ENCODE assay signal across 30 mouse cellular contexts in the genomic region with DNA sequence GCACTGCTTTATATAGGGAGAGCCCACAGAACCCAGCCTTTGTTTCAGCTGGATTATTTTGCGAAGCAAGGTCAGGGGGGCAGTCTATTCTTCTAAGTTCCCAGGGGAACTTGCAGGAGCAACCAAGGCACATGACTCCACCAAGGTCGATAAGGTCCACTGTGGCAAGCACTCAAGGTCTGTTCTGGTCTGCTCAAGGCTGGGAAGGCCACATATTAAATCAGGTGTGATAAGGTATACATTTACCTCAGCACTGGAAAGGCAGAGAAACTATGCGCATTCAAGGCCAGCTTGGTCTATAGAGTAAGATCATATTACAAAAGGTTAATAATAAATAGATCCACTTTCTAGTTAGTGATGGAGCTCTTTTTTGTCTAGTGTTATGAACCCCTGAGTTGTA. TPM values are rescaled to one million over a fixed set of nuclear protein-coding genes. Genes with fewer than 3 reads are reported as not detected.
A peak's percentile ranks its signal among the peaks of the same experiment; 100 is the strongest.
DNase-seq lines count a peak whose midpoint lies in the region; ATAC-seq and TF ChIP-seq lines count a peak whose summit lies in the region.
"Had no signal": no experiment of that assay in that cellular context is flagged by ENCODE, and none has a peak within 500 bp of the region (broad histone marks: within the 10 kb centered on the region; RNA-seq: fewer than 3 reads in every experiment).

No protein-coding gene starts in this region.

- no peaks in the 10 kb centered on the region for H3K4me1 ChIP-seq in kidney, embryonic 14.5 days (ENCODE audit: control insufficient read depth, insufficient read depth, low read length)
- H3K4me1 ChIP-seq in kidney, postnatal 0 days (replicated peaks; ENCODE audit: insufficient read depth, low read length) = no peaks in the 10 kb centered on the region
- peaks cover 8% of the 10 kb centered on the region for H3K4me1 ChIP-seq in ES-Bruce4 (ENCODE audit: control insufficient read depth, insufficient read depth, low read length)
- H3K4me1 ChIP-seq in stomach, embryonic 16.5 days (ENCODE audit: control insufficient read depth, insufficient read depth, low read length) = no peaks in the 10 kb centered on the region
- H3K4me1 ChIP-seq: embryonic facial prominence, embryonic 13.5 days; forebrain, embryonic 12.5 days; forebrain, embryonic 15.5 days; heart, embryonic 15.5 days; hindbrain, embryonic 10.5 days; hindbrain, embryonic 13.5 days had no signal

- 0 out of 2 replicates have a peak overlapping the region, but pooled peaks have one; percentile 24 for H3K27ac ChIP-seq in kidney, embryonic 14.5 days (ENCODE audit: low read depth, low read length)
- no peak overlapping the region for H3K27ac ChIP-seq in kidney, postnatal 0 days
- peak overlapping the region; percentile 59 for H3K27ac ChIP-seq in ES-Bruce4 (ENCODE audit: insufficient read depth, low read length)
- H3K27ac ChIP-seq in stomach, embryonic 16.5 days (ENCODE audit: low read length) = no peak overlapping the region
- no peak overlapping the region for H3K27ac ChIP-seq in layer of hippocampus, adult 2 months
- H3K27ac ChIP-seq: embryonic facial prominence, embryonic 10.5 days; embryonic facial prominence, embryonic 13.5 days; forebrain, embryonic 12.5 days; forebrain, embryonic 15.5 days; heart, embryonic 15.5 days; hindbrain, embryonic 10.5 days; hindbrain, embryonic 13.5 days had no signal

- no peak overlapping the region for H3K4me3 ChIP-seq in kidney, embryonic 14.5 days (ENCODE audit: low read length)
- H3K4me3 ChIP-seq in kidney, postnatal 0 days (replicated peaks; ENCODE audit: low read depth, low read length) = no peak overlapping the region
- no peak overlapping the region for H3K4me3 ChIP-seq in ES-Bruce4 (ENCODE audit: low read depth, low read length)
- no peak overlapping the region for H3K4me3 ChIP-seq in stomach, embryonic 16.5 days (replicated peaks; ENCODE audit: low read length)
- no peak overlapping the region for H3K4me3 ChIP-seq in layer of hippocampus, adult 2 months
- H3K4me3 ChIP-seq: embryonic facial prominence, embryonic 10.5 days; embryonic facial prominence, embryonic 13.5 days; erythroblast, embryonic 14.5 days; forebrain, embryonic 12.5 days; forebrain, embryonic 15.5 days; heart, embryonic 12.5 days; heart, embryonic 15.5 days; hindbrain, embryonic 10.5 days; hindbrain, embryonic 13.5 days had no signal

- no peak for TF ChIP-seq CTCF in kidney, postnatal 0 days (IDR thresholded peaks at IDR 0.05; ENCODE audit: low read depth)
- TF ChIP-seq CTCF in ES-Bruce4 (IDR thresholded peaks at IDR 0.05; ENCODE audit: low read depth, low read length) = no peak
- TF ChIP-seq CTCF in layer of hippocampus, adult 2 months (conservative IDR thresholded peaks at IDR 0.05) = no peak

- no peaks in the 10 kb centered on the region for H3K27me3 ChIP-seq in kidney, embryonic 14.5 days (ENCODE audit: control insufficient read depth, insufficient read depth, low read length)
- no peaks in the 10 kb centered on the region for H3K27me3 ChIP-seq in kidney, postnatal 0 days (ENCODE audit: insufficient read depth, low read length)
- no peaks in the 10 kb centered on the region for H3K27me3 ChIP-seq in ES-Bruce4 (ENCODE audit: control insufficient read depth, insufficient read depth, low read length, poor library complexity, severe bottlenecking)
- no peaks in the 10 kb centered on the region for H3K27me3 ChIP-seq in stomach, embryonic 16.5 days (ENCODE audit: control insufficient read depth, insufficient read depth, low read length)
- H3K27me3 ChIP-seq: CH12.LX; embryonic facial prominence, embryonic 13.5 days; forebrain, embryonic 12.5 days; forebrain, embryonic 15.5 days; heart, embryonic 12.5 days; heart, embryonic 15.5 days; hindbrain, embryonic 13.5 days had no signal

- H3K9ac ChIP-seq in kidney, embryonic 14.5 days (ENCODE audit: low read depth, low read length) = no peak overlapping the region
- no peak overlapping the region for H3K9ac ChIP-seq in kidney, postnatal 0 days (ENCODE audit: low read depth, low read length)
- peak overlapping the region; percentile 60; the same call in 1 of the 2 replicates for H3K9ac ChIP-seq in ES-Bruce4 (ENCODE audit: low read depth, poor library complexity, severe bottlenecking)
- H3K9ac ChIP-seq in stomach, embryonic 16.5 days (ENCODE audit: low read length) = no peak overlapping the region
- H3K9ac ChIP-seq: embryonic facial prominence, embryonic 13.5 days; forebrain, embryonic 12.5 days; forebrain, embryonic 15.5 days; heart, embryonic 12.5 days; heart, embryonic 15.5 days; hindbrain, embryonic 13.5 days had no signal

- TF ChIP-seq POLR2A in ES-Bruce4 (IDR thresholded peaks at IDR 0.05; ENCODE audit: insufficient read depth, low read length) = no peak

- ATAC-seq in kidney, embryonic 14.5 days (ENCODE audit: low FRiP score, low TSS enrichment) = peak; percentile 74; the same call in 1 of the 2 replicates
- peak; percentile 50 for ATAC-seq in kidney, postnatal 0 days (replicated peaks; ENCODE audit: low FRiP score, low read depth)
- ATAC-seq in stomach, embryonic 16.5 days (ENCODE audit: insufficient read depth, low FRiP score) = peak; percentile 71
- ATAC-seq: forebrain, embryonic 15.5 days had no signal

- H3K36me3 ChIP-seq in kidney, embryonic 14.5 days (ENCODE audit: control insufficient read depth, insufficient read depth, low read length) = no peaks in the 10 kb centered on the region
- H3K36me3 ChIP-seq in kidney, postnatal 0 days (ENCODE audit: insufficient read depth, low read length) = no peaks in the 10 kb centered on the region
- no peaks in the 10 kb centered on the region for H3K36me3 ChIP-seq in ES-Bruce4 (ENCODE audit: control insufficient read depth, insufficient read depth, low read length, poor library complexity, severe bottlenecking)
- H3K36me3 ChIP-seq in stomach, embryonic 16.5 days (ENCODE audit: control insufficient read depth, insufficient read depth, low read length) = no peaks in the 10 kb centered on the region
- H3K36me3 ChIP-seq: embryonic facial prominence, embryonic 10.5 days; embryonic facial prominence, embryonic 13.5 days; forebrain, embryonic 12.5 days; forebrain, embryonic 15.5 days; heart, embryonic 12.5 days; heart, embryonic 15.5 days; hindbrain, embryonic 10.5 days; hindbrain, embryonic 13.5 days had no signal

- H3K9me3 ChIP-seq in kidney, embryonic 14.5 days (ENCODE audit: control insufficient read depth, low read length) = no peaks in the 10 kb centered on the region
- no peaks in the 10 kb centered on the region for H3K9me3 ChIP-seq in kidney, postnatal 0 days (replicated peaks; ENCODE audit: low read length)
- no peaks in the 10 kb centered on the region for H3K9me3 ChIP-seq in ES-Bruce4 (replicated peaks; ENCODE audit: control insufficient read depth, insufficient read depth, low read length, poor library complexity, severe bottlenecking)
- no peaks in the 10 kb centered on the region for H3K9me3 ChIP-seq in stomach, embryonic 16.5 days (replicated peaks; ENCODE audit: control insufficient read depth, low read length)
- H3K9me3 ChIP-seq: embryonic facial prominence, embryonic 10.5 days; embryonic facial prominence, embryonic 13.5 days; forebrain, embryonic 12.5 days; forebrain, embryonic 15.5 days; heart, embryonic 12.5 days; heart, embryonic 15.5 days; hindbrain, embryonic 10.5 days; hindbrain, embryonic 13.5 days had no signal

- DNase-seq in kidney, postnatal 14 days = no peak
- DNase-seq in kidney, postnatal 0 days (ENCODE audit: low spot score) = no peak
- no peak for DNase-seq in kidney, postnatal 25 days
- no peak for DNase-seq in layer of hippocampus, adult 2 months (ENCODE audit: low spot score in 2 of 2)
- DNase-seq: adrenal gland, adult 2 months; adrenal gland, postnatal 14 days; B cell, adult 2 months; cerebellum, adult 11-12 months; cerebellum, adult 8-10 months; cerebellum, postnatal 10 days; cerebellum, postnatal 36 days; embryo, embryonic 11 days; gastrocnemius, postnatal 25 days; heart, adult 18-20 months; heart, postnatal 10 days; heart, postnatal 36 days had no signal

- TF ChIP-seq EP300 in ES-Bruce4 (IDR thresholded peaks at IDR 0.05; ENCODE audit: insufficient read depth, low read depth, low read length) = no peak

- 68% methylated on average over 3 of the region's 3 CpGs for WGBS in kidney, embryonic 14.5 days
- WGBS in kidney, postnatal 0 days = 66% methylated on average over 3 of the region's 3 CpGs
- 68% methylated on average over 3 of the region's 3 CpGs for WGBS in stomach, embryonic 16.5 days

- no peak overlapping the region for H3K4me2 ChIP-seq in kidney, embryonic 14.5 days (replicated peaks; ENCODE audit: low read depth, low read length)
- H3K4me2 ChIP-seq in kidney, postnatal 0 days (ENCODE audit: low read length) = no peak overlapping the region
- H3K4me2 ChIP-seq in stomach, embryonic 16.5 days (ENCODE audit: low read depth, low read length) = no peak overlapping the region
- H3K4me2 ChIP-seq: embryonic facial prominence, embryonic 13.5 days; forebrain, embryonic 12.5 days; forebrain, embryonic 15.5 days; heart, embryonic 12.5 days; heart, embryonic 15.5 days; hindbrain, embryonic 13.5 days had no signal

RNA-seq across cellular contexts. Expression of gene Dhx9, which starts 8.6 kb away (rescaled TPM):
- 46.2 and 52.2 TPM in 2 replicates for polyA plus RNA-seq in kidney, embryonic 14.5 days (2014; fragmentation: Nextera tagmentation; extraction: Ambion mirVana)
- 26.0 and 26.4 TPM in 2 replicates for polyA plus RNA-seq in kidney, postnatal 0 days (2015; fragmentation: Nextera tagmentation; extraction: Ambion mirVana)
- polyA plus RNA-seq in ES-Bruce4 (2011; ENCODE audit: insufficient read depth, insufficient read length, low read depth, missing spikeins) = 257 and 282 TPM in 2 replicates
- 18.6 and 22.0 TPM in 2 replicates for polyA plus RNA-seq in stomach, embryonic 16.5 days (2015; fragmentation: Nextera tagmentation; extraction: Ambion mirVana)
- 100 to 1,000 TPM; 118 to 120 TPM for total RNA-seq in layer of hippocampus, adult 2 months (2021)

RNA-seq across cellular contexts. Expression of gene Npl, which starts 53.8 kb away (rescaled TPM):
- 17.8 and 21.3 TPM in 2 replicates for polyA plus RNA-seq in kidney, embryonic 14.5 days (2014; fragmentation: Nextera tagmentation; extraction: Ambion mirVana)
- 35.2 and 40.4 TPM in 2 replicates for polyA plus RNA-seq in kidney, postnatal 0 days (2015; fragmentation: Nextera tagmentation; extraction: Ambion mirVana)
- 9.2 and 10.0 TPM in 2 replicates for polyA plus RNA-seq in ES-Bruce4 (2011; ENCODE audit: insufficient read depth, insufficient read length, low read depth, missing spikeins)
- polyA plus RNA-seq in stomach, embryonic 16.5 days (2015; fragmentation: Nextera tagmentation; extraction: Ambion mirVana) = 22.6 and 27.9 TPM in 2 replicates
- 1 to 10 TPM; 4.2 to 4.9 TPM for total RNA-seq in layer of hippocampus, adult 2 months (2021)
- total RNA-seq: MEL had no signal

Comparison
In these comparisons a context has a peak if more than half of its experiments do, and no peak if none do; other contexts are left out.
1. H3K27ac ChIP-seq: peak in kidney, embryonic 14.5 days (single experiment) and ES-Bruce4 (single experiment); none in kidney, postnatal 0 days (single experiment), stomach, embryonic 16.5 days (single experiment) and layer of hippocampus, adult 2 months (single experiment).
2. Peak in every context shown above with its lines, with median percentiles within 50 percentile points of each other: ATAC-seq.